Mouse (Mus musculus) CD4-positive, CD25-positive, alpha-beta regulatory T cell, adult 4 months (primary cell): ENCODE measurements around the gene Cmah. TPM values are rescaled to one million over a fixed set of nuclear protein-coding genes. Genes with fewer than 3 reads are reported as not detected.
A peak's percentile ranks its signal among the peaks of the same experiment; 100 is the strongest.

Source experiments
- ATAC-seq: one replicate; pipeline ENCODE4 v1.8.0; 2017
- polyA plus RNA-seq, 2 experiments: library from polyadenylated mRNA; unstranded; fragments of 100-300 nt; shearing (Covaris generic); gene quantifications; one replicate each; pipeline ENCODE4 v1.2.1; 2017

The Cmah gene
- polyA plus RNA-seq, result 10 to 100 TPM; 49.8 to 61.7 TPM

DNA sequence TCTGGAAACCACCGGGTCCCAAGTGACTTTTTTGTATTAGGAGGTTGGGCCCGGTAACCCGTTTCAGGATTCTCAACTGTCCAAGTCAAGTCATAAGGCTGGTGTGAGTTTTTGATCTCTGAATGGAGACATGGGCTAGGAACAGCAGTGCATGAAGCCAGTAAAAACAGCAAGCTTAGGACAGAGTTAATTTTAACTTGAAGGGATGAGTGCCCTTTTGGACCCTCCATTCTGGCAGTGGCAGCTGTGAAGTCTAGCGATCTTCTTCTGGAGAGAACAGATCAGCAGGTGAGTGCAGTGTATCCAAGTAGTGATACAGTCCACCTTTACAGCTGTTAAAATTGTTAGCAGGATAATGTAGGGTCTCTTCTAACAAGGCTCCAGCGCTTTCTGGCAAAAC is at the start of gene Cmah:
Cmah (plus strand) TSS at position 204 of the 400 bp plus-strand sequence.
- no peak for ATAC-seq

- ATAC-seq, result no peak
Observed at GRCm38 (mm10) chr13:24279407-24279761, 47.8 kb upstream of the Cmah start.

- ATAC-seq, result no peak
Observed at GRCm38 (mm10) chr13:24279762-24280438, 47.3 kb upstream of the Cmah start.

GRCm38 (mm10) chr13:24280439-24281431 is 46.5 kb upstream of the Cmah start, which contains the start of gene Carmil1:
Gene Carmil1, minus strand, starts transcription at chr13:24280795.
- peak; percentile 26 for ATAC-seq

GRCm38 (mm10) chr13:24287381-24287780 is 39.8 kb upstream of the Cmah start:
- no peak for ATAC-seq

- no peak for ATAC-seq
Observed at GRCm38 (mm10) chr13:24297252-24297651, 30.0 kb upstream of the Cmah start.

DNA sequence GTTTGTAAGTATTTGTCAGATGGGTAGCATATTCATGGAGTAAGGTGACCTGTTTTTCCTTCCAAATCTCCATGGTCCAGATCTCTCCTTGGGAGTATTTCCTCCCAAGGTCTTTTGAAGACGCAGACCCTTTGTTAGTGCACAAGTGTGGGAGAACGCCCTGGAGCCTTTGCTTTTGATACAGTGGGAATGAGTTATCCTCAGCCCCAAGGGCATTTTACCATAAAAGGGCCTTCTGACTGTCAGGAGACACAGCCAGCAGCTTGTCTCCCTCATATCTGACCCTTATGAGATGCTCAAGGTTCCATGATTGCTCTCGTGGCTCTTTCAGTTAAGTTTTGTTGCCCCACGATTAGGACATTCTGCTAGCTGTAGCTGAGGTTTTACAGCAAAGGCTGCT is 21.7 kb upstream of the Cmah start:
- ATAC-seq, result no peak

GRCm38 (mm10) chr13:24306248-24306647 is 21.0 kb upstream of the Cmah start:
- ATAC-seq, result no peak

DNA sequence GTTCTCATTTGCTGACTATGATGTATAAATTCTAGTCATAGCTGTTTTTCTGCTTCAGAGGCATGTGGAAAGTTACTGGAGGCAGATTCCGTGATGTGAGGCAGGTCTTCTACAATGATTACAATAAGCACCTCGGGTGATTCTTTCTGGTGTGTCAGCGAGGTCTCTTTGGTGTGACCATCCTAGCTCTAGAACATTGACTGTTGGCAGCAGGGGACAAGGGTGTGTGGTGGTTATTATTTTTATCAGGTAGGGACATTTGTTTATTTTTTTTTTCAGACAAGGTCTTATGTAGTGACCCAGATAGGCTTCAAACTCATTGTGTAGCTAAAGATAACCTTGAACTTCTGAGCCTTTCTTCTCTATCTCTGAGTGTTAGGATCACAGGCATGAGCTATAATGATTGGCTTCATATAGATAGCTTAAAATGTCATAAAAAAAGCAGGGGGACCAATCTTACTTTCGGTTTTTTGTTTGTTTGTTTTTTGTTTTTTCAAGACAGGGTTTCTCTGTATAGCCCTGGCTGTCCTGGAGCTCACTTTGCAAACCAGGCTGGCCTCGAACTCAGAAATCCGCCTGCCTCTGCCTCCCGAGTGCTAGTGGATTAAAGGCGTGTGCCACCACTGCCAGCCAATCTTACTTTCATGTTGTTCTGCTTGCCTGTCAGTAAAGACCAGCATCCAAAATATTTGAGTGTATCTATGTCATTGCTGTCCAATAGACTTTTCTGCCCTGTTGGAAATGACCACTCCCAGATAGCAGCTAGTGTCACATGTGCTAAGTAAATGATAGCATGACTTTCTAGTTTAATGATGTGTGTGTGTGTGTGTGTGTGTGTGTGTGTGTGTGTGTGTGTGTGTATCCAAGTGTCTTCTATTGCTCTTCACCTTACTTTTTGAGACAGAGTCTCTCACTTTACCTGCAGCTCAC is 15.9 kb upstream of the Cmah start:
- no peak for ATAC-seq

- ATAC-seq, result no peak
Observed at GRCm38 (mm10) chr13:24316563-24316962, 10.6 kb upstream of the Cmah start.

DNA sequence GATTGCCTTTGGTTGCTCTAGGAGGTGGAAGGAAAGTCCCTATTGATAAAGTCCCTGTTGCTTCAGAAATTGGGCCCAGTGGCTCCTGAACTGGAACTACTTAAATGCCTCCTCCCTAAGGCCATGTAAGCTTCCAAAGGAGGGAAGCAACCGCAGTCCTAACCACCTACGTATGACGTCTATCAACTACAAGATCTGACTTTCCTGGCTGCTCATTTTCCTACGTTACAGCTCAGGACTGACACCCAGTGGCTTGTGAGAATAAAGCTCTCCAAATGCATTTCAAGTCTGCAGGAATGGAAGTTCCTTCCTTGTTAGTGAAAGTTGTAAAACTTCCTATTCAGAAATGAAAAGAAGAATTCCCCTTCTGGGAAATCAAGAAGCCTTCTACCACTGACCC is 8.6 kb upstream of the Cmah start:
- ATAC-seq, result no peak

DNA sequence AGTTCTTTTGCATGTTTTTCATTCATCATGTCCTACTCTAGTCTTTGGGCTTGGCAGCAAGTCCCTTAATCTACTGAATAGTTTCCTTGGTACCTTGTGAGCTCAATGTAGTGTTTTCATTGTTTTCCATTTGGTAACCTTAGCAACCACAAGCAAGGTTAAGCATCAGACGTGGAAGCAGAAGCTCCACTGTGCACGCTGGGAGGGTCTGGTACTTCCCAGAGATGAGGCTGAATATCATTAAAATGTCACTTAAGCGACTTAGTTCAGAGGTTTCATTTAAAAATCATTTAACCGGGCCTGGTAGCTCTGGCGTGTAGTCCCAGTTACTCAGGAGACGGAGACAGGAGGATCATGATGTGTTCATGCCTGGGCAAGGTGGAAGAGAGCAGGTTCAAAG is 5.9 kb upstream of the Cmah start:
- ATAC-seq, result no peak

DNA sequence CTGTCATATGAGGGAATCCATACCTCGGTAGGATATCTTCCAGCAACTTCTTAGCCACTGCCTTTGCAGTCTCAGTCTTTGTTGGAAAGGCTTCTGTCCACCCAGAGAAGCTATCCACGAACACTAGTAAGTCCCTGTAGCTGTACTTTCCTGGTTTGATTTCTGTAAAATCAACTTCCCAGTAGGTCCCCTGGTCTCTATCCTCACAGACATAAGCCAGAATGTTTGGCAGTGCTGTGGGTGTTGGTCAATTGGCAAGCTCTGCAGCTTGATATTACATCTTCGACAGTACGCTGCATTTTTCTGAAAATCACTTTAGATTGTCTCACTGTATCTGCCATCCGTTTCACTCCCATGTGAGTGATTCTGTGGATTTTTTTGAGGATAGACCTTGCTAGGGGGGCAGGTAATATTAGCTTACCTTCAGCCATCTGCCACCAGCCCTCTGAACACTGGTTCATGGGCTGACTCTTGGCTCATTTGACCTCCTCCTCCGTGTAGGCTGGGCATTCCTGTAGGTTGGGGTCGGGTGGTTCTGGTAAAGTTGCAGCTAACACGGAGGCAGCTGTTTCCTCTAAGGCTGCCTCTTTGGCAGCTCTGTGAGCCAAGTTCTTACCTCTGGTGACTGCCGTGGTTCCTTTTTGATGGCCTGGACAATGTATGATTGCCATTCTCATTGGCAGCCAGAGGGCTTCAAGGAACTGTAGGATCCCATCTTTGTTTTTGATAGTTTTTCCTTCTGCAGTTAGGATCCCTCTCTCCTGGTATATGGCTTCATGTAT is 1.0 kb downstream of the Cmah start:
- no peak for ATAC-seq

DNA sequence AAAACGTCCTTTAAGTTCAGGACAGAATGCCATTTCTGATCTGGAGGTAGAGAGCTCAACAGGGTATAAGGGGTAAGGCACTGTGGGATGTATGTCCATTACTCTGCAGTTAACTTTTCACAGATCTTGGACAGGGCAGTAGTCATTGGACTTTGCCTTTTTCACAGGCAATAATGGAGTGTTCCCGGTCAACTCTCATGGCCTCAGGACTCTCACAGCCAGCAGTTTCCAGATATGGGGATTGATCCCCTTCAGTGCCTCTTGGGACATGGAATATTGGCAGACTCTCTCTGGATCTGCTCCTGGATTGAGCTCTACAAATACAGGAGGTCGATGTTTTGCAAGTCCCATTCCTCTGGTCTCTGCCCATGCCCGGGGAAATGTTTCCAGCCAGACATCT is 2.9 kb downstream of the Cmah start:
- no peak for ATAC-seq

DNA sequence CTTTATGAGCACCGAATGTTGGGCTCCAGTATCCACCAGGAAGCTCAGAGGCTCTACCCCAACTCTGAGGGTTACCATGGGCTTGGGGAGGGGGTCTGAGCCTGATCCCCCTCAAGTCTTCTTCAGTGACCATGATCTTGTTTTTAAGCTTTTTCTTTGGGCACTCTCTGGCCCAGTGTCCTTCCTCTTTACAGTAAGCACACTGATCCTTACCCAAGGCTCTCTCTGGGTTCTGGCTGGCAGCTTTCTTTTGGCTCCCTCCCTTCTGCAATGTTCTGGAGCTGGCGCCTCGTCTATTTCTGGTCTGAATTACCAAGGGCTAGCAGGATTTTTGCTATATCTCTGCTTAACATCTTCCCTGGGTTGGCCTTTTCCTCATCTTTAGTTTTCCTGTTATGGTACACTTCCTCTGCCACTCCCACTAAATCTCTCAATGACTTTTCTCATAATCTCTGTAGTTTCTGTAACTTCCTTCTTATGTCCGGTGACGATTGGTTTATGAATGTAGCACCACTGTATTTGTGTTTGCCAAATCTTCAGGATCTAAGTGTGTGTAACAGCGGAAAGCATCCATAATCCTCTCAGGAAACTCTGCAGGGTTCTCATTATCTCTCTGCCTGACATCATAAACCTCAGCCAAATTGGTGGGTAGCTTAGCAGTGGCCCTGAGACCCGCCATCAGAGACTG is 3.8 kb downstream of the Cmah start:
- ATAC-seq, result no peak

DNA sequence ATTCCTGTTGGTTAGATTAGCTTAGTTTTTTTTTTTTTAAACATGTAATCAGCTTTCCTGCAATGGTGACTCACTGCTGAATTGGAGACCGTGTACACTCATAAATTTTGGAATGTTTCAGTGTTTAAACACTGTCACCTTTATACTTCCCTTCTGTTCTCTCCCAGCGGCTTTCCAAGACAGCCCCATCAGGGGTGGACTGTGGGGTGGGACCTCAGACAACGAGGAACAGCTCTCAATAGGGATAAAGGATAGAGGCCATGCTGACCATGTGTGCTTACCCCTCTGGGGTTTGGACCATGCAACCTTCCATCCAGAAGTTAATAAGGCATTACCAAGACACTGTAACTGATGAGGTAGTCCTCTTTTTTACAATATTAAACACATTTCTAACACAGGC is 5.3 kb downstream of the Cmah start:
- ATAC-seq, result no peak

GRCm38 (mm10) chr13:24336818-24337217 is 9.6 kb downstream of the Cmah start:
- no peak for ATAC-seq

DNA sequence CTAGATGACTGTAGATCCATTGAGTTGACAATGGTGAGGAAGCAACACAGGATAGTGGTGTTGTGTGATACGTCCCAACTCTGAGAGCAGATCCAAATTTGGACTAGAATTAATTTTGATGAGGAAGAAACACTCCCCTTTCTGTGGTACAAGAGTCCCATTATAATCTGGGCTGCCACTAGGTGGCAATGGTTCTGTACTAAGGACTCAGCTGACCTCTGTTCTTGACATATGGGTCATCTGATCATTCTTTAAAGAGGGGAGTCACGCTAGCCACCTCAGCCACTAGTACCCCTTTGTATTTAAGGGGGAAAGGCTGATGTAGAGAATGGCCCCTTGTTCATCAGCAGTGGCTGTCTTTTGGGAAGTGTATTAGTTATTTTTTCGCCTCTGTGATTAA is 10.7 kb downstream of the Cmah start:
- ATAC-seq, result peak; percentile 62

DNA sequence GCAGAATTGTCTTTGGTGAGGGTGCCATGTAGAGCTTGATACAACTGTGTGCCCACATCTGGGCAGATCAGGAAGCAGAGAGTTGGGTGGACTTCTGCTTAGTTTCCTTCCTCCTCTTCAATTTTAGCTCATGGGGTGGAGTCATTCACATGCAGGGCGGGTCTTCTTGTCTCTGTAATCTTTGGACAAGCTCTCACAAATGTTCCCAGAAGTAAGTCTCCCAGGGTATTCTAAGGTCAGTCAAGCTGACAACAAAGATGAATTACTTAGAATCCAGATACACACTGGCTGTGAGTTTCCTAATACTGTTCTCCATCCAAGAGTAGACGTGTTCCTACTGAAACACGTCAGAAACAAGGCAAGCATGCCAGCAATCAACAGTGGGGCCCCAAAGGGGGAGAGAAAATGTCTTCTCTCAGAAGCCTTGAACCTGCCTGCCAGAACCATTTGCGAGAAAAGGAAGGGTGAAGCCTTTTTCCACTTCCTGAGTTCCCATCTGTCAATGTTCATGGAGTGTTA is 11.2 kb downstream of the Cmah start:
- no peak for ATAC-seq

GRCm38 (mm10) chr13:24339907-24340306 is 12.7 kb downstream of the Cmah start:
- no peak for ATAC-seq

GRCm38 (mm10) chr13:24340462-24340861 is 13.3 kb downstream of the Cmah start:
- no peak for ATAC-seq
